Mouse (Mus musculus): ENCODE measurements around the gene Rgs7bp. TPM values are rescaled to one million over a fixed set of nuclear protein-coding genes. Genes with fewer than 3 reads are reported as not detected.

Gene Rgs7bp
- 0.49 TPM for polyA plus RNA-seq (2014; fragmentation: Illumina TruSeq; extraction: RNeasy Lipid Tissue Mini Kit (QIAGEN cat#74804); ENCODE audit: low read depth, low replicate concordance)

DNA sequence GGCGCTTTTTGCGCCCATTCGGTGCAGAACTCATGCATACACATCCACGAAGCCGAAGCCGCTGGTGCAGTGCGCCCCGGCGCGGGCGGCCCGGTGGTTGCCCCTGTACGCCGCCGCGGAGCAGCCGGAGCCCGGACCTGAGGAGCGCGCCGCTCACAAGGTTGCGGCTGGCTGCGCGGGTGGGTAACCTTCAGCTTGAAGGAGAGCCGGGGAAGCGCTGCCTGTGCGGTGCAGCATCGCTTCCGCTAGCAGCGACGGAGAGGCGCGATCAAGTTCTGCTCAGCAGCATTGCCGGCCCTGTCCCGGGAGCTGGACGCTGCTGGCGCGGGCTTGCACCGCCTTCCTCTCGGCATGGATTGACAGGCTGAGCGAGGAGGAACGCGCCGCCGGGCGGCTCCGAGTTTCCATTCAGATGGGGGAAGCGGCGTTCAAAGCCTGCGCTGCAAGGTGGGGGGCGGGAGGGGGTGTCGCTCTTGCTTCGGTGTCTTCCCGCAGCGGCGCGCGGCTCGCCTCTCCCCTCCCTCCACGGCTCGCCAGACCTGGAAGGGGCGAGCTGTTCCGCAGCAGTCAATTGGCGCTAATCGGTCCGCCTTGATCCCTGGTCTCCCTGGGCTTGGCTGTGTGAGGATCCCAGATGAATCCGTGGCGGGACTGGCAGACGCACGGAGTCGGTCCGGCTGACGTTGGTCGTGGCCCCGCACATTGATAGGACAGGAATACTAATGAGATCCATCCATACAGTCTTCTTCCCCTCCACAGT is at the start of gene Rgs7bp:
Rgs7bp (minus strand) TSS at position 750 of the 760 bp plus-strand sequence.

DNA sequence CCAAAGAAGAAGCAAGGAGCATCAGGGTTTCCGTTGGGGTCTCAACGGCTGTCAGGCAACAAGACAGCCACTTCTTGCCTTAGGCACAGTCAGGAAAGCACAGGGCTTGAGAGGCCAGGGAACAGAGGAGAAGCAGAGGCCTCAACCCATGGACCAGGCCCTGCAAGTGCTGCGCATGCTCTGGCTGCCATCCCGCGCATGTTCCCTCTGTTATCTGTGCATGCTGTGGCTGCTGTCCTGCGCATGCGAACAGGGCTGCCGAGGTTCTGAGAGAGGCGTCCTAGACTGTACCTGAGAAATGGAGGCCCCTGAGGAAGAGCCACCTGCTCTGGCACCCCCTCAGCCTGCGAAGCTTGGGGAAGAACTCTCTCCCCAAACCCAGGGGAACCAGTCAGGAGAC is 27.1 kb upstream of the Rgs7bp start, which contains the start of gene 4933425L06Rik:
4933425L06Rik (plus strand) TSS at position 261 of the 400 bp plus-strand sequence.

Other genes with a start within 250 kb of the Rgs7bp start
- 18.0 TPM for gene Cwc27, start 237.8 kb downstream of the Rgs7bp start, polyA plus RNA-seq (2014; fragmentation: Illumina TruSeq; extraction: RNeasy Lipid Tissue Mini Kit (QIAGEN cat#74804); ENCODE audit: low read depth, low replicate concordance)
- gene Shisal2b, start 191.0 kb downstream of the Rgs7bp start, polyA plus RNA-seq (2014; fragmentation: Illumina TruSeq; extraction: RNeasy Lipid Tissue Mini Kit (QIAGEN cat#74804); ENCODE audit: low read depth, low replicate concordance), result not detected
- 16.0 TPM for gene 4933425L06Rik, start 27.2 kb upstream of the Rgs7bp start, polyA plus RNA-seq (2014; fragmentation: Illumina TruSeq; extraction: RNeasy Lipid Tissue Mini Kit (QIAGEN cat#74804); ENCODE audit: low read depth, low replicate concordance)
- gene Rnf180, start 239.9 kb upstream of the Rgs7bp start, polyA plus RNA-seq (2014; fragmentation: Illumina TruSeq; extraction: RNeasy Lipid Tissue Mini Kit (QIAGEN cat#74804); ENCODE audit: low read depth, low replicate concordance), result 6.2 TPM

Data from testis, adult 10 weeks (tissue).